Mouse (Mus musculus): Measurements from ENCODE around the gene Phactr1.

Phactr1 gene

GRCm38 (mm10) chr13:42985806-42986205 is 305.4 kb downstream of the Phactr1 start:
- DNase-seq: no peak

GRCm38 (mm10) chr13:42987931-42988579 is 307.6 kb downstream of the Phactr1 start:
- no peak for DNase-seq

GRCm38 (mm10) chr13:42989481-42989880 is 309.1 kb downstream of the Phactr1 start:
- DNase-seq: no peak

- no peak for DNase-seq
Observed at GRCm38 (mm10) chr13:42990051-42990450, 309.6 kb downstream of the Phactr1 start.

GRCm38 (mm10) chr13:42990493-42991111 is 310.2 kb downstream of the Phactr1 start:
- DNase-seq: no peak

- DNase-seq: no peak
Observed at GRCm38 (mm10) chr13:42991164-42991563, 310.7 kb downstream of the Phactr1 start.

GRCm38 (mm10) chr13:42992306-42992705 is 311.9 kb downstream of the Phactr1 start:
- peak; percentile 26 for DNase-seq

- DNase-seq: no peak
Observed at GRCm38 (mm10) chr13:42994276-42994675, 313.9 kb downstream of the Phactr1 start.

- DNase-seq: no peak
Observed at GRCm38 (mm10) chr13:42996188-42996587, 315.8 kb downstream of the Phactr1 start.

- no peak for DNase-seq
Observed at GRCm38 (mm10) chr13:42999287-42999686, 318.9 kb downstream of the Phactr1 start.

- peak; percentile 43 for DNase-seq
Observed at GRCm38 (mm10) chr13:43005131-43005579, 324.7 kb downstream of the Phactr1 start.

GRCm38 (mm10) chr13:43008466-43008865 is 328.0 kb downstream of the Phactr1 start:
- DNase-seq: no peak

GRCm38 (mm10) chr13:43009596-43009995 is 329.2 kb downstream of the Phactr1 start:
- no peak for DNase-seq

- no peak for DNase-seq
Observed at GRCm38 (mm10) chr13:43011516-43011915, 331.1 kb downstream of the Phactr1 start.

GRCm38 (mm10) chr13:43013984-43014383 is 333.6 kb downstream of the Phactr1 start:
- DNase-seq: no peak

GRCm38 (mm10) chr13:43015768-43016167 is 335.3 kb downstream of the Phactr1 start:
- no peak for DNase-seq

GRCm38 (mm10) chr13:43018863-43019262 is 338.4 kb downstream of the Phactr1 start:
- no peak for DNase-seq

GRCm38 (mm10) chr13:43021031-43021430 is 340.6 kb downstream of the Phactr1 start:
- no peak for DNase-seq

GRCm38 (mm10) chr13:43023005-43023404 is 342.6 kb downstream of the Phactr1 start:
- DNase-seq: no peak

GRCm38 (mm10) chr13:43027568-43027967 is 347.1 kb downstream of the Phactr1 start:
- DNase-seq: no peak

- no peak for DNase-seq
Observed at GRCm38 (mm10) chr13:43030222-43030621, 349.8 kb downstream of the Phactr1 start.

- DNase-seq: no peak
Observed at GRCm38 (mm10) chr13:43032451-43032850, 352.0 kb downstream of the Phactr1 start.

GRCm38 (mm10) chr13:43036510-43036909 is 356.1 kb downstream of the Phactr1 start:
- DNase-seq: no peak

GRCm38 (mm10) chr13:43042766-43043165 is 362.3 kb downstream of the Phactr1 start:
- no peak for DNase-seq

- no peak for DNase-seq
Observed at GRCm38 (mm10) chr13:43048553-43048952, 368.1 kb downstream of the Phactr1 start.

All from embryo, embryonic 11 days (tissue).